Mouse (Mus musculus) spleen, adult 2 months (tissue): ENCODE results near the gene Fam20c. TPM values are rescaled to one million over a fixed set of nuclear protein-coding genes. Genes with fewer than 3 reads are reported as not detected.

Experiments
- DNase-seq, 2 experiments: peaks; one replicate each; pipeline versions ENCODE4 v3.0.0 to v3.0.0-alpha.2; 2012 to 2021; ENCODE audit warnings: low spot score in 2 of 2, low read depth in 1 of 2
- H3K27ac ChIP-seq: fragments of 200-500 bp; 2 replicates; pipeline ENCODE4 v1.5.1; 2012; ENCODE audit warnings: low read length, inconsistent platforms; ENCODE audit not compliant: insufficient read depth
- H3K27me3 ChIP-seq: fragments of 200-500 bp; 2 replicates; pipeline ENCODE4 v1.6.1; 2012; ENCODE audit warnings: mild to moderate bottlenecking, moderate library complexity, low read length, inconsistent platforms; ENCODE audit not compliant: control insufficient read depth, insufficient read depth
- H3K36me3 ChIP-seq: fragments of 200-500 bp; 2 replicates; pipeline ENCODE4 v1.6.1; 2012; ENCODE audit warnings: mild to moderate bottlenecking, low read length, inconsistent platforms; ENCODE audit not compliant: control insufficient read depth, insufficient read depth
- H3K4me1 ChIP-seq: fragments of 200-500 bp; 2 replicates; pipeline ENCODE4 v1.6.1; 2011; ENCODE audit warnings: inconsistent platforms; ENCODE audit not compliant: control insufficient read depth, insufficient read depth, insufficient read length
- H3K4me3 ChIP-seq: fragments of 200-500 bp; 2 replicates; pipeline ENCODE4 v1.5.1; 2011; ENCODE audit warnings: mild to moderate bottlenecking, inconsistent platforms; ENCODE audit not compliant: insufficient read depth, insufficient read length; ENCODE audit errors: extremely low read depth
- CTCF ChIP-seq: fragments of 200-500 bp; IDR thresholded peaks from 2 replicates; pipeline ENCODE4 v1.5.1; 2011; ENCODE audit warnings: mild to moderate bottlenecking, inconsistent platforms; ENCODE audit not compliant: insufficient read depth, insufficient read length, insufficient replicate concordance; ENCODE audit errors: extremely low read depth
- POLR2A ChIP-seq: fragments of 200-500 bp; IDR thresholded peaks from 2 replicates; pipeline ENCODE4 v1.6.1; 2011; ENCODE audit warnings: low read depth, low read length, inconsistent platforms
- WGBS: fragments of 180-500 bp; shearing (Covaris S2); methylation state at CpG from one replicate; pipeline ENCODE4 v1.1.7; 2018; 5-methylcytosine and 5-hydroxymethylcytosine counted together
- polyA plus RNA-seq: library from polyadenylated mRNA; depleted of rRNA; stranded (reverse); fragments of >200 nt; gene quantifications from 2 replicates; pipeline ENCODE4 v1.2.3, GENCODE M21; 2012; rRNA removed

Gene Fam20c
- polyA plus RNA-seq, 1 experiment: 6.5 TPM

- Histone ChIP-seq H3K4me3 (no peak overlapping the region), H3K36me3 (no peaks in the 10 kb centered on the region), H3K27me3 (no peaks in the 10 kb centered on the region), H3K4me1 (no peaks in the 10 kb centered on the region), H3K27ac (no peak overlapping the region)
- DNase-seq: no peak
- 89% methylated on average over 4 of the region's 4 CpGs for WGBS
- TF ChIP-seq CTCF (no peak), POLR2A (no peak)
Observed at GRCm38 (mm10) chr5:138852151-138852550, 97.8 kb downstream of the Fam20c start.

- no peak for TF ChIP-seq CTCF
- no peak for TF ChIP-seq POLR2A
- WGBS: 17% methylated on average over 2 of the region's 2 CpGs
- DNase-seq: no peak
- no peak overlapping the region for H3K27ac ChIP-seq
- no peaks in the 10 kb centered on the region for H3K4me1 ChIP-seq
- H3K4me3 ChIP-seq: no peak overlapping the region
- H3K27me3 ChIP-seq: no peaks in the 10 kb centered on the region
- H3K36me3 ChIP-seq: no peaks in the 10 kb centered on the region
Observed at GRCm38 (mm10) chr5:138853349-138853748, 99.0 kb downstream of the Fam20c start.

DNA sequence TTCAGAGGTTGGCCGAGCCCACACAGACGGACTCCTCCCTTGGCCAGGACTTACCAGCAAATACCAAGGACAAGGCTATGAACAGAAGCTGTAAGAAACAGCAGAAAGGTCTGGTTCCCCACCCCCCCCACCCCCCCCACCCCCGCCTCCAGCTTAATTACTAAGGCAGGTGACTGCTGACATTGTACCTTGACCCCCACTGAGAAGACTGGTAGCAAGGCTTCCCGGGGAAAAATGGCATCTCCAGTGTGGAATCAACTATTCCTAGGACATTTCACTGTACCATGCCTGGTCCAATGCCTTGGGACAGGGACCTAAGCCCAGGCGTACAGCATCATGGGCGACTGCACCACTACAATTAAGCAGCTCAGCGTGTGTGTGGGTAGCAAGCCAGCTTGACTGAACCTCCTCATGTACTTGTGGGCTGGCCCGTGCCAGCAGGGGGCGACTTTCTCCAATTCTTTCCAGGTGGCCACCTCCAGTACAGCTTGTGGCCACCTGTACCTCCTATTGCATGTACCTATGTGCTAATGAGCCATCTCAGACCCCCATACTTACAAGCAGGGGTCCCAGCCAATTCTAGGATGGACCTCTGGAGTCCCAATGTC lies 102.8 kb downstream of the Fam20c start:
- Histone ChIP-seq H3K4me1 (no peaks in the 10 kb centered on the region), H3K27ac (no peak overlapping the region), H3K27me3 (no peaks in the 10 kb centered on the region), H3K36me3 (no peaks in the 10 kb centered on the region), H3K4me3 (no peak overlapping the region)
- peak in 1 of 2 experiments; percentile 25 for DNase-seq
- TF ChIP-seq CTCF (0 out of 2 replicates have a peak, but pooled peaks have one; percentile 22), POLR2A (no peak)
- 36% methylated on average over 9 of the region's 9 CpGs for WGBS

GRCm38 (mm10) chr5:138857811-138858251 lies 103.5 kb downstream of the Fam20c start:
- WGBS: 80% methylated on average over 13 of the region's 13 CpGs
- no peak for DNase-seq
- Histone ChIP-seq H3K27ac (no peak overlapping the region), H3K27me3 (no peaks in the 10 kb centered on the region), H3K4me3 (no peak overlapping the region), H3K4me1 (no peaks in the 10 kb centered on the region), H3K36me3 (no peaks in the 10 kb centered on the region)
- TF ChIP-seq POLR2A (no peak), CTCF (no peak)

Other genes with a start within 250 kb of the Fam20c start
- gene 1700123K08Rik, start 189.8 kb upstream of the Fam20c start, polyA plus RNA-seq: not detected in 2 replicates
- gene Zfp68, start 134.8 kb upstream of the Fam20c start, polyA plus RNA-seq: 3.2 and 3.3 TPM in 2 replicates
- 0.83 and 0.95 TPM in 2 replicates for gene A430033K04Rik, start 131.7 kb upstream of the Fam20c start, polyA plus RNA-seq
- gene Gm5294, start 65.6 kb downstream of the Fam20c start, polyA plus RNA-seq: not detected in 2 replicates
- gene Pdgfa, start 242.9 kb downstream of the Fam20c start, polyA plus RNA-seq: 7.1 and 12.9 TPM in 2 replicates